Mouse (Mus musculus) midbrain, embryonic 14.5 days (tissue): Measurements from ENCODE around the gene Ajuba. TPM values are rescaled to one million over a fixed set of nuclear protein-coding genes. Genes with fewer than 3 reads are reported as not detected.

Experiments
- ATAC-seq: fragments of 200-750 bp; cut with Nextera tagmentation; 2 replicates; pipeline ENCODE4 v1.8.0; 2017; ENCODE audit warnings: moderate number of reproducible peaks, moderate library complexity; ENCODE audit not compliant: low FRiP score, low TSS enrichment
- DNase-seq: peaks from one replicate; pipeline ENCODE4 v3.0.0-alpha.2; 2015
- H3K27ac ChIP-seq: fragments of 300-500 bp; sonication (generic); replicated peaks from 2 replicates; pipeline ENCODE4 v1.5.1; 2014; ENCODE audit warnings: mild to moderate bottlenecking, low read depth, low read length, moderate library complexity
- H3K27me3 ChIP-seq: fragments of 300-500 bp; sonication (generic); 2 replicates; pipeline ENCODE4 v1.6.1; 2014; ENCODE audit warnings: low read length, control low read depth, mixed read lengths; ENCODE audit not compliant: control insufficient read depth, insufficient read depth
- H3K36me3 ChIP-seq: fragments of 300-500 bp; sonication (generic); 2 replicates; pipeline ENCODE4 v1.6.1; 2014; ENCODE audit warnings: low read length, control low read depth; ENCODE audit not compliant: control insufficient read depth, insufficient read depth
- H3K4me1 ChIP-seq: fragments of 300-500 bp; sonication (generic); 2 replicates; pipeline ENCODE4 v1.6.1; 2014; ENCODE audit warnings: mild to moderate bottlenecking, antibody characterized with exemption, low read length, control low read depth; ENCODE audit not compliant: control insufficient read depth, insufficient read depth
- H3K4me2 ChIP-seq: fragments of 300-500 bp; sonication (generic); 2 replicates; pipeline ENCODE4 v1.6.1; 2014; ENCODE audit warnings: mild to moderate bottlenecking, low read length, moderate library complexity
- H3K4me3 ChIP-seq: fragments of 300-500 bp; sonication (generic); replicated peaks from 2 replicates; pipeline ENCODE4 v1.5.1; 2014; ENCODE audit warnings: low read depth, low read length
- H3K9ac ChIP-seq: fragments of 300-500 bp; sonication (generic); replicated peaks from 2 replicates; pipeline ENCODE4 v1.6.1; 2014; ENCODE audit warnings: mild to moderate bottlenecking, low read length, moderate library complexity
- H3K9me3 ChIP-seq: fragments of 300-500 bp; sonication (generic); 2 replicates; pipeline ENCODE4 v1.6.1; 2016; ENCODE audit warnings: low read length, control low read depth, mixed read lengths; ENCODE audit not compliant: control insufficient read depth
- WGBS: fragments of 180-500 bp; shearing (Covaris S2); extraction: QIAGEN DNeasy Blood & Tissue Kit; methylation state at CpG from one replicate; pipeline ENCODE4 v1.1.7; 2014; 5-methylcytosine and 5-hydroxymethylcytosine counted together
- polyA plus RNA-seq: library from polyadenylated mRNA; unstranded; fragments of >200 nt; fragmentation: Nextera tagmentation; extraction: Ambion mirVana; gene quantifications from 2 replicates; pipeline ENCODE4 v1.2.1, GENCODE M21; 2014

Ajuba gene
- polyA plus RNA-seq, 1 experiment from 2014 or later, result 4.8 TPM

DNA sequence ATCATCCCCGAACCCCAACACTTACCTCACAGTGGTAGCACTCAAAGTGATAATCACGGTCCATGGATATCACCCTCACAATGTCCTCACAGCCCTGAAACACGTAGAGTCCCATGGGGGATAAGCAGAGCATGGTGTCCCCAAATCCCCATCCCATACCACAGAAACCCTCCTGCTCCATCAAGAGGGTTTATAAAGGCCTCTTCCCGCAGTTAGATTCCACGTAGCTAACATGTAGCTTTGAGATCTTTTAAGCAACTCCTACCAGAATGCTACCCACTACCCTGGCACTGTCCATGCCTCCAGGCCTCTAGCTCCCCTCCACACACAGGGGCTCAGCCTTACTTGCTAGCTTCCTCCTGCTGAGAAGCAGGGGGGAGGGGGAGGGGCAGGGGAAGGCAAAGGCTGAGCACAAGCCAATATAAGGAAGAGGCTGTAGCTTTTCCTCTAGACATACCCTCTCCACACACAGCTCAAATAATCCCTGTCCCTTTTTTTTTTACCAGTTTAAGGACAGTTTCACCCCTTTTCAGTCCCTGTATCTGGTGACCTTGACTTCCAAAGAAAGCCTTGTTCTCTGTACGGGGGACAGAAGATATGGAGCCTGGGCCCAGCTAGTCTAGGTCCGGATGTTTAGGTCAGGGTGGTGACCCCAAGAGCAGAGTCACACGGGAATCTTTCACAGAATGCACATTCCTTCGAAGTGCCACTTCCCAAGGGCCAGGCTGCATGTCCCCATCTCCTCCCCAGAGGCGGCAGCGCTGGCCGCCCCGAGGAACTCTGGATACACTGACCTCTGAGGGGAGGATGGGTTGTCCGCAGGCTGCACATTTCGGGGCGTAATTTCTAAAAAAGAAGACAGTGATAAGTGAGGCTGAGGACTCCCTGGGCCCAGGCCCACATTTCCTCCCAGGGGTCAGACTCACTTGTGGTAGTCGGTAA lies 7.6 kb downstream of the Ajuba start:
- H3K36me3 ChIP-seq, result peaks cover 3% of the 10 kb centered on the region; the same call in 1 of the 2 replicates
- no peak overlapping the region; the same call in 1 of the 2 replicates for H3K27ac ChIP-seq
- DNase-seq (peak; percentile 37), ATAC-seq (0 out of 2 replicates have a peak, but pooled peaks have one; percentile 6)
- no peaks in the 10 kb centered on the region for H3K9me3 ChIP-seq
- H3K4me2 ChIP-seq, result no peak overlapping the region
- no peak overlapping the region for H3K4me3 ChIP-seq
- H3K27me3 ChIP-seq, result peaks cover 8% of the 10 kb centered on the region; the same call in 1 of the 2 replicates
- H3K4me1 ChIP-seq, result peaks cover 17% of the 10 kb centered on the region
- 58% methylated on average over 17 of the region's 17 CpGs for WGBS
- H3K9ac ChIP-seq, result no peak overlapping the region; the same call in 1 of the 2 replicates

DNA sequence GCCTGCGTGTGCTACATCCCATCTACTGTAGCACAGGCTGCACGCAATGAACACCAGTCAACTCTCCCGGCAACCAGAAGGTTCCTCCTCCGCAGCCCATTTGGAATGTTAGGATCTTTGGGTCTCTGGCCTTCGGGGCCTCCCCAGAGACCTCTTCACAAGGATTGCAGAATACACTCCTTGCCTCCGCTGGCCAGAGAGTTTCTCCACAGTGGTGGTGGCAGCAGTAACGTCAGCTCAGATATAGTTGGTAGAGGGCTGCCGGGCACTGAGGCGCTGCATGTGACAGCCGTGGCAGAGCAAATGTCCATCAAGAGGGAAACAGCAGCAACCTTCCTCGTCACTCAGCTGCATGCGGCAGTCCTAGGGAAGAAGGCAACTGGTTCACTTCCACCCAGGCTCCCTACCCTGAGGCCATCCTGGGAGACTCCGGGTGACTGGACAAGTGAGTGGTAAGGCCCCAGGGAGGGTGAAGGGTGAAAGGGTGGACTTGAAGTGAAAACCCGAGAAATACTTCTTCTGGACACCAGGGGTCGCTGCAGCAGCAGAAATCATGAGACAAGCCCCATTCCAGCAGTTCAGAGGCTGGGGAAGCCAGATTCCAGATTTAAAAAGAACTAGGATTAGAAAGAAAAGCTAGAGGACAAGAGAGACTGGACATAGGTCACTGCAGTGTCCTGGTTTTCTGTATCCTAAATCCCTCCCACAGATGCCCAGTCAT lies 8.5 kb downstream of the Ajuba start:
- Histone ChIP-seq H3K4me3 (no peak overlapping the region), H3K27me3 (peaks cover 4% of the 10 kb centered on the region; the same call in 1 of the 2 replicates), H3K9me3 (no peaks in the 10 kb centered on the region), H3K36me3 (peaks cover 3% of the 10 kb centered on the region; the same call in 1 of the 2 replicates), H3K27ac (no peak overlapping the region), H3K4me1 (peaks cover 17% of the 10 kb centered on the region), H3K4me2 (no peak overlapping the region), H3K9ac (no peak overlapping the region)
- ATAC-seq (peak; percentile 15; the same call in 1 of the 2 replicates), DNase-seq (peak; percentile 84)
- 75% methylated on average over 15 of the region's 15 CpGs for WGBS

DNA sequence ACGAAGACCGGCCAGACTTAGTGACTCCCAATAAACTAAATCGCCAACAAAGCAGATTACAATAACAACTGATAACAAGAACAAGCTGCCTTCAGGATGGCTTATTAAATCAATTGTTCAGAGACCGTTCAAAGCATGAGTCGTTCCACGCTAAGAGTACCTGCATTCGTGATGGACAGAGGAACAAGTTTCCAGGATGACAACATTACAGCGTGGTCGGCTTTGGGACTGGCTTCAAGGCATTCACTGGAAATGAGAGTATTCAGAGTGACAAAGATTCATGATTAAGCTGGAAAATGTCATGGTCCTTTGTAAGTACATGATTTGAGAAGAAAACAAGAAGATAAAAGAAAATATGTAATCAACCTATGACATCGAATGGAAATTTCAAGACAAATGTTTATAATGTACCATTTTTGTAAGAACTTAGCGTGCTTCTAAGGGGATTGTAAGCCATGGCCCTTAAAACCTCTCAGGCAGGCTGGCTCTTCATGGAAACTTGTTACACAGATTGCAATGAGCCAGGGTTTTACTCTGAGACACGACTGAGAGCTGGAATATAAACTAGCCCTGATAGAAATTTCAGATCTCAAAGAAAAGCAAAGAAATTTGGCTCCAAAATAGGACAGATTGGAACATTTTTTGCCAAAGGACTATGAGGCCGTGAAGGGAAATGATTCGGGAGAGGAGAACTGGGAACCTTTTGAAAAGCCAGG lies 16.7 kb downstream of the Ajuba start:
- DNase-seq, result no peak
- Histone ChIP-seq H3K4me3 (no peak overlapping the region), H3K4me1 (no peaks in the 10 kb centered on the region), H3K4me2 (no peak overlapping the region), H3K9ac (no peak overlapping the region), H3K27ac (no peak overlapping the region), H3K36me3 (no peaks in the 10 kb centered on the region), H3K27me3 (no peaks in the 10 kb centered on the region), H3K9me3 (no peaks in the 10 kb centered on the region)
- WGBS, result 85% methylated on average over 14 of the region's 14 CpGs
- ATAC-seq, result no peak

DNA sequence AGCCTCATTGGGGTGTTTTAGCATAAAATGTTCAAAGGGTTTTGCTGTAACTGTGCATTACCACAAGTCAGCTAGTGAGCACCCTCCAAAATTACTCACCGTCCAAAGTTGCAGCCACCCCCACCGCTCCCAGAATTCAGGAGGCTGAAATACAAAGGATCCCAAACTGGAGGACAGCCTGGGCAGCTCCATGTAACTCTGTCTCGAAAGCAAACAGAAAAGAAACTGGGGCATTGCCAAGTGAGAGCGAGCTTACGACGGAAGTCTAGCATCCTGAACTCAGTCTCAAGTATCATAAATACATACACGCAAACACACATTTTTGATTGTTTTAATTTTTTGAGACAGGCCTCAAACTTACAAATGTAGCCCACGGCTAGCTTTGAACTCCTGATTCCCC lies 20.0 kb downstream of the Ajuba start:
- no peak overlapping the region for H3K4me3 ChIP-seq
- no peaks in the 10 kb centered on the region for H3K36me3 ChIP-seq
- no peak overlapping the region for H3K27ac ChIP-seq
- 80% methylated on average over 8 of the region's 8 CpGs for WGBS
- ATAC-seq, result no peak
- H3K9ac ChIP-seq, result no peak overlapping the region
- peaks cover 5% of the 10 kb centered on the region; the same call in 1 of the 2 replicates for H3K4me1 ChIP-seq
- H3K4me2 ChIP-seq, result no peak overlapping the region
- H3K9me3 ChIP-seq, result no peaks in the 10 kb centered on the region
- DNase-seq, result no peak
- H3K27me3 ChIP-seq, result no peaks in the 10 kb centered on the region

DNA sequence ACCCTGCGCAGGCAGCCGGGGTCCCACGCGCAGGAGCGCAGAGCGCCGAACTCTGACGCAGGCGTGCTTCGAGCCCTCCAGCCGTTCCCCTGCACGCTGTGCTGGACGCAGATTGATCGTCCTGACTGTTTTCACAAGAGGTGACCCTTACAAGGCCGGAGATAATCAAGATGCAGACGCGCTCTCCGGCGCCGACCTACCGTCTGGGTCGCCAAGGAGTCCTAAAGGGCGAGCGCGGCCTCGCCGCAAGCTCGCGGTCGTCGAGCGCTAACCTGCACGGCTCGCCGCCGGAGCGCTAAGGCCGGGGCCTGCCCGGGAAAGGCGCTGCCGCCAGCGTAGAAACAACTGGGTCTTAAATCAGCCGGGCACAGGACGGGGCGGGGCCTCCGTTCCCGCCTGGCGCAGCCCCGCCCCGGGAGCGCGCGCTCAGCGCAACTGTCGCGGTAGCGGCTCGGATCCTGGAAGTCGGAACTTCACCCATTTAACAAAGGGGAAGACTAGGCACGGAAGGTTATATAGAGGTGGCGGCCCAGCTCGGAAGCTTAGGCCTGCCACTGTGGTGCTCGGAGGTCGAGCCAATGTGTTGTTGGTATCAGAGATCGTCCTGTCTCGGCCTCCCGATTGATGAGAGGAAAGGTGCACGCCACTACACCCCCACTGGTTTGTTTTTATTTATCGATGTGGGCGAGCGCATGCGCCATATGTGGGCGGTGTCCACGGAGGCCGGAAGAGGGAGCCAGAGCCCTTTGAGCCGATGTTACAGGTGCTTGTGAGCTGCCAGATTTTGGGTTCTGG lies 23.2 kb downstream of the Ajuba start, which contains the start of gene Haus4:
Gene Haus4 (minus strand): TSS at position 642 of the 795 bp plus-strand sequence.
- ATAC-seq (peak; percentile 89), DNase-seq (peak; percentile 87)
- Histone ChIP-seq H3K36me3 (no peaks in the 10 kb centered on the region), H3K27ac (no peak within 1 kb of the TSS; the same call in 1 of the 2 replicates), H3K4me2 (peak within 1 kb of the TSS; percentile 81), H3K4me3 (peak within 1 kb of the TSS; percentile 51), H3K9me3 (no peaks in the 10 kb centered on the region), H3K9ac (peak within 1 kb of the TSS; percentile 51), H3K4me1 (peaks cover 5% of the 10 kb centered on the region; the same call in 1 of the 2 replicates), H3K27me3 (no peaks in the 10 kb centered on the region)
- WGBS, result under 1% methylated on average over 76 of the region's 76 CpGs

DNA sequence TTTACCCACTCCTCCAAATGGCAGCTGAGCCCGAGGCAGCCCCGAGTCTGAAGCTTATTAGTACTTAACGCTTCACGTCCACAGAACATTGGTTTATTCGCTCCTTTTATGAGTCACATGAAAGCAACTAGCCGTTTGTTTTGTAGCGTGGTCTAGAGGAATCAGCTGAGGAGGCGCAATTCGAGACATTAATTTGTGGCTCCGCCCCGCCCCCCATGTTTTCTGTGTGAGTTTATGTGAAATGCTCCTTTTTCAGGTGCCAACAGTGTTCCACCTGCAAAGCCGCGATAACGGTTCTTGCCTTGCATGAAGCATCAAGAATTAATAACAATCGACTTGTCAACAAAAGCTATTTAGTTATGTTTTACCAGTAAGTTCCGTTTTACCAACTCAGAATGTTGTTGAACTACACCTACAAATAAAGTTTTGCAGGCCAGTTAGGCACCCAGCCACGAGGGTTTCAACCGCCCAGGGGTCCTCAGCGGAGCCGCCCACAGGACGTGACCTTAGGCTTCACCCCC lies 23.8 kb downstream of the Ajuba start:
- ATAC-seq (no peak), DNase-seq (peak; percentile 62)
- Histone ChIP-seq H3K4me2 (peak overlapping the region; percentile 81), H3K4me1 (peaks cover 5% of the 10 kb centered on the region; the same call in 1 of the 2 replicates), H3K27ac (no peak overlapping the region; the same call in 1 of the 2 replicates), H3K9me3 (no peaks in the 10 kb centered on the region), H3K27me3 (no peaks in the 10 kb centered on the region), H3K9ac (peak overlapping the region; percentile 51), H3K4me3 (peak overlapping the region; percentile 51), H3K36me3 (no peaks in the 10 kb centered on the region)
- WGBS, result 5% methylated on average over 21 of the region's 21 CpGs

DNA sequence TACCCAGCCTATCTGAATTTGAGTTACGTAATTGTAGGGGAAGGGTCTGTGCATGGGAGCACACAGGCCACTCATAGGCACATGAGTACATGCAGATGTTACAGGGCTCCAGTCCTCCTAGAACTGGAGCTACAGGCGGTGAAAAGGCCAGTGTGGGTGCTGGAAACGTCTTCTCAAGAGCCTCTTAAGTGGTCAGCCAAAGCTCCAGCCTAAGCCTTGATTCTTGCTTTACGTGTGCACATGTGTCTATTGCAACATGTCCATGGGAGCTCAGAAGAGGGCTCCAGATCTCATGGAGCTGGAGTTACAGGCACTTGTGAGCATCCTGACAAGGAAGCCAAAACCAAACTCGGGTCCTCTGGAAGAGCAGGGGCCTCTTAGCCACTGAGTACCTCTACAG lies 32.7 kb downstream of the Ajuba start:
- no peak overlapping the region for H3K4me3 ChIP-seq
- no peak for DNase-seq
- H3K9ac ChIP-seq, result no peak overlapping the region
- no peak overlapping the region for H3K27ac ChIP-seq
- no peaks in the 10 kb centered on the region for H3K27me3 ChIP-seq
- no peak overlapping the region for H3K4me2 ChIP-seq
- WGBS, result 96% methylated on average over 5 of the region's 5 CpGs
- ATAC-seq, result no peak
- no peaks in the 10 kb centered on the region for H3K4me1 ChIP-seq
- H3K9me3 ChIP-seq, result no peaks in the 10 kb centered on the region
- H3K36me3 ChIP-seq, result 0 out of 2 replicates have a peak, but pooled peaks cover 4% of the 10 kb centered on the region
